Mouse (Mus musculus) common myeloid progenitor, adult 5-6 weeks (primary cell): Measurements from ENCODE around the gene Tpsg1. TPM values are rescaled to one million over a fixed set of nuclear protein-coding genes. Genes with fewer than 3 reads are reported as not detected.

Source experiments
- ATAC-seq: replicated peaks from 2 replicates; pipeline ENCODE4 v1.8.0; 2016; ENCODE audit warnings: low read depth, mild to moderate bottlenecking, moderate TSS enrichment, inconsistent platforms; ENCODE audit not compliant: poor library complexity, severe bottlenecking
- total RNA-seq: library from RNA; stranded (forward); fragments of 200-1000, 187-1606 nt; gene quantifications from 2 replicates; pipeline ENCODE4 v1.2.3, GENCODE M21; 2017

Tpsg1 gene
- total RNA-seq, result not detected in 2 replicates

DNA sequence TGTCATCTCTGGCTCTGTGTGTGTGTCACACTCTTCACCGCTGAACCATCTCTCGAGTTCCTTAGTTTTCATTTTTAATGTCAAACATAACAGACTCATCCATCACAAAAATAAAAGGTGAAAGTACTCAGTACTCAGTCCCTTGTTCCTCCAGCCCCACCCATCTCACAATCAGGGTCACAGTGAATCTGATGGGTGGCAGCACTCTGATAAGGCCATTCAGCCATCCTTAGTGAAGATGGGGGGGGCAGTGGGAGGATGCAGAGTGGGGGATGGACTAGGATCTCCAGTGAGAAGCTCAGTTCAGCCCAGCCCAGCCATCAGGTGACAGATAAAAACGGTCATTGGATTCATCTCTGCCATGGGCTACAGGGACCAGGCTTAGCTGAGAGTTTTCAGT, at the start of gene Tpsg1:
TSS of gene Tpsg1 (plus strand) at position 301 of the 400 bp plus-strand sequence.
- no peak for ATAC-seq

DNA sequence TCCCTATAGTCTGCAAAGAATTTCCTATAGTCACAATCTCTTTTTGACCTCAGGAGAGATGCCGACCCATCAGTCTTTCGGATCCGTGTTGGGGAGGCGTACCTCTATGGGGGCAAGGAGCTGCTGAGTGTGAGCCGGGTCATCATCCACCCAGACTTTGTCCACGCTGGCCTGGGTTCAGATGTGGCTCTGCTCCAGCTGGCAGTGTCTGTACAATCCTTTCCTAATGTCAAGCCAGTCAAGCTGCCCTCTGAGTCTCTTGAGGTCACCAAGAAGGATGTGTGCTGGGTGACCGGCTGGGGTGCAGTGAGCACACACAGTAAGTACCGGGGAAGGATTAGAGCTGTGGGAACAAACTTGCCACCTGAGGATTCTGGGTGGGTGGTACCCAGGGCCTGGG, 48.3 kb upstream of the Tpsg1 start:
- ATAC-seq, result no peak

- no peak for ATAC-seq
Measured at GRCm38 (mm10) chr17:25322930-25323329, 46.1 kb upstream of the Tpsg1 start.

- ATAC-seq, result peak; percentile 83
Measured at GRCm38 (mm10) chr17:25332321-25332720, 36.8 kb upstream of the Tpsg1 start.

GRCm38 (mm10) chr17:25333943-25334342, 35.1 kb upstream of the Tpsg1 start:
- ATAC-seq, result peak; percentile 62; the same call in 1 of the 2 replicates

GRCm38 (mm10) chr17:25338218-25338617, 30.9 kb upstream of the Tpsg1 start:
- ATAC-seq, result no peak

DNA sequence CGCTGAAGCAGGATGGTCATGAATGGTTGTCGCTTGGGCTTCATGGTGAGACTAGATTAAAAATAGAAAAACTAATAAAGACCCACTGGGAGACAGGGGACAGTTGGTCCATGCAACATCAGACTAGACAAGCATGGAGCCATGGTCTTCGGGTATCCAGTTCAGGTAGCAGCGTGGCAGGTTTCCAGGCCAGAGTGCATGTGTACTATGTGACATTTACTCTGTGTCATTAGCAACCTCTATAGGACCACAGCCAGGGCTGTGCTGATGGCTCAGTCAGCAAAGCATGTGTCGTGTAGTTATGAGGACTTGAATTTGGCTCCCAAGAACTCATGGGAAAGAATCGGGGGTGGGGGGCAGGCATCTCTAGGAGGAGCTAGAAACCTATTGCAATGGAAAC, 29.1 kb upstream of the Tpsg1 start:
- no peak for ATAC-seq

DNA sequence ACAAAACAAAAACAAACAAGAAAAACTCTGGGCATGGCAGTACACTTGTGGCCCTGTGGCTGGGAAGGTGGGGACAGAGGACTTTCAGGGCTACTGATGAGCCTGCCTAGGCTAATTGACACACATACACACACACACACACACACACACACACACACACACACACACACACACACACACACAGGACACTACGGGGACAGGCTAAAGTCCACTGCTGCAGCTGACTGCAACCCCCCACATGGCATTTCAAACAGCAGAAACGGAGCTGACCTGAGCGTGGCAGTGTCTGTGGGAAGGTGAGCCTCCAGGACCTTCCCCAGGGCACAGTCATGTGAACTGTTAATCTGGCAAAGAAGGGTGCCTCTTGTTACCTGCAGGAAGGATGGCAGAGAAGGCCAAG, 27.6 kb upstream of the Tpsg1 start:
- ATAC-seq, result no peak

- ATAC-seq, result no peak
Measured at GRCm38 (mm10) chr17:25345462-25345861, 23.6 kb upstream of the Tpsg1 start, which contains the start of gene Tpsab1. Gene Tpsab1 (minus strand): TSS chr17:25345562.

DNA sequence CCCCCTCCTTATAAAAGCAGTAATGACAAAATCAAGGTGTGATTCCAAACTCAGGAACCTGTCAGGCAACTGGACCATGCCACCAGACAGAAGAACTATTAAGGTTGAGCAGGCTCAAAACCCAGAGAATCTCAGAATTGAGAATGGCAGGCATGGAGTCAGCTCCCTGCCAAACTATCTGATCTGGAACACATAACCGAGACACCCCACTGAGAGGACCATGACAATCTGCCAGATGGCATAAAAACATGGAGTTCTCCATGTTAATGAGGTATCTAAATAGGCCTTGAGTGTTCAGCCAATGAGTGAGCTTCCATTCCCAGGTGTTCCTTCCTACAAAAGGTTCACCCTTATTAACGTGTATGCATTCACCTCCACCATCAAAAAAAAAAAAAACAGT, 7.8 kb upstream of the Tpsg1 start:
- no peak for ATAC-seq

DNA sequence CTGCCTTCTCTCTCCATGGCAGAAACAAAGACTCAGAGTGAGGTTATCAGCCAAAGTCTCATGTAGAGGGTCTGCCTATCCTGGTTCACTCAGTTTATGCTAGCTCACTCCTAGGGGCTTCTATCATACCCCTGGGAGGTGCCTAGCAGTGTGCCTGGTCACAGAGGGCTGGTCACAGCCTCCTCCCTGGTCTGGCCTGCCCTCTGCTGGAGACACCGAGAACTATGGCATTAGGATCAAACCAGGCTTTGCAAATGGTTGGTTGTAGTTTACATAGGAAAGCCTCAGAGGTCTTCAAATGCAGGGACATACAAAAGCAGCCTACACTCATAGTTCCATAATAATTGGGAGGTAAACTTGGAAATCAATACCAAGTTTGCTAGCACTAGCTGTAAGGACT, 5.3 kb upstream of the Tpsg1 start:
- peak; percentile 82 for ATAC-seq

- no peak for ATAC-seq
Measured at GRCm38 (mm10) chr17:25366005-25366404, 3.1 kb upstream of the Tpsg1 start, which contains the start of gene Tpsb2. Gene Tpsb2 (plus strand): TSS chr17:25366305.

- ATAC-seq, result no peak
Measured at GRCm38 (mm10) chr17:25372491-25372890, 3.4 kb downstream of the Tpsg1 start.

- ATAC-seq, result no peak
Measured at GRCm38 (mm10) chr17:25374011-25374410, 4.9 kb downstream of the Tpsg1 start.

DNA sequence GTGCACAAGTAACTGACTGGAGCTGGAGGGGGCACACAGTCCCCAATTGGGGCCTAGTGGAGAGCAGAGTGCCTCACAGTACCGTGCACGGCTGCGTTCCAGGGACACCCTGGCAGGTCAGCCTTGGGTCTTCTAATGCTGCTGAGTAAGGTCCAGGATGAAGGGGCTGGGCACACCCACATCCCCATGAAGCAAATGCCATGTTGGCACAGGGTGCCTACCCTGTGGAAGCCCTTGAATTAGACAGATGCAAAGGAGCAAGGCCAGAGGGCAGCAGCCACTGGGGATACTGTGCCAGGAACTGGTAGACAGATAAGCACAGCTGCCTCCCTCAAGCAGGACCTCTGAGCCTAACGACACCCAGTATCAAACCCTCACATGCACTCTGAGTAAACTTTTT, 25.5 kb downstream of the Tpsg1 start:
- no peak for ATAC-seq

DNA sequence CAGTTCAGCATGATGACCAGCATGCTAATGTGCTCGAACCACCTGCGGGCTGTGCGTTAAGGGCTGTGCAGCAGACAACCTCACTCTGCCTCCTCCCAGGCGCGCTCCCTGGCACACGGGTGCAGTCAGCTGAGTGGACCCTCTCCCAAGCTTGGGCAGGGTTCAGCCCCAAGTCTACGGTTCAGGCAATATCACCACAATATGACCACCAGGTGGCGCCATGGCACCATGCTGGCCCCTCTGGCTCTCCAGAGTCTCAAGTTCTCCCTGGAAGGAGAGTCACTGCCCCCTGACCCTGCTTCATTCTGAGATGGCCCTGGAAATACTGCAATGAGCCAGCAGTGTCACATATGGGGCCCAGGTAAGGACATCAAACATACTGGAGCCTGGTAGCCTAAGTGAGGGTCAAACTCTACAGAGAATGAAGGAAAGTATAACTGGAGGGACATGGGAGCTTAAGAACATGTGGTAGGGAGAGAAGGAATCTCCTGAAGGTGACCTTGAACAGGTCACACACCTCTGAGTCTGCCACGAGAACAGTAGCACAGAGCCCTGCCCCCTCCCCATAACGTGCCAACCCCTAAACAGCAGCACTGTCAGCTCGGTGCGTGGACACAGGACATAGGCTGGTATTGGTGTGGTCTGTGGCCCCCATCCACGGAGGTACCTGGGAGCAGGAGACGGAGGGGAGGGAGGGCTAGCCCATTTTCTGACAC, 28.9 kb downstream of the Tpsg1 start:
- peak; percentile 67 for ATAC-seq

- no peak for ATAC-seq
Measured at GRCm38 (mm10) chr17:25398520-25398838, 29.4 kb downstream of the Tpsg1 start.

GRCm38 (mm10) chr17:25400443-25400842, 31.4 kb downstream of the Tpsg1 start:
- peak; percentile 46; the same call in 1 of the 2 replicates for ATAC-seq

DNA sequence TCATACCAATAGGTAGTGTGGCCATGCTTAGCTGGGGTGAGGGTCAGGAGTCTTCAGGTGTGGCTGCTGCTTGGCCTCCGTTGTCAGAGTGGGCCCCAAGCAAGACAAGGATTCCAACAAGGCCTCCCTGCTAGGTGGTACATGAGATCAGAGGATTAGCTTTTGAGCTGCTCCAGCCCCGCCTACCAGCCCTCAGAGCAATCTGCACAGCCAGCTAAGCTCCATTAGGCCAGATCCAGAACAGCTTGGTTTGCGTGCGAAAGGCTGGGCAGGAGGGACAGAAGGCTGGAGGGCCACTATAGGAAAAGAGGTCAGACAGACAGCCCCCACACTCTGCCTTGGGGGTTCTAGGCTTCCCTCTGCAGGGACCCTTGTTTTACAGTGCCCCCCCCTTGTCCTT, 32.4 kb downstream of the Tpsg1 start:
- ATAC-seq, result no peak

DNA sequence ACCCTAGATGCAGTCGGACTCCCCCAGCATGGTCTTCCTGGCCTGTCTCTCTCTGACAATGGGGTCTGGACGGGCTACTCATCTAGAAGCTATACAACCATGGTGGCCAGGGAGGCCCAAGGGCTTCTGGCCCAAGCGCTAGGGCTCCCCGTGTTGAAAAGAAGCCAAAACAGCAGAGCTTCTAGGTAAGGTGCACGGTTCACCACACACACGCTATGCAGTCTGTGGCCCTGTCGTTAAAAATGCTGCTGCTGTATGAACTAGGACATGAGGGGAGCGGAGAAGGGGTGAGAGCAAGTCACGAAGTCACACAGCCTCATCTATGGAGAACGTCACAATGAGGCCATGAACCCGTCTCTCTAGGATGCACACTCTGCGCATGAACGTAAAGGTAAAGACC, 33.2 kb downstream of the Tpsg1 start:
- ATAC-seq, result no peak

- ATAC-seq, result no peak
Measured at GRCm38 (mm10) chr17:25404190-25404589, 35.1 kb downstream of the Tpsg1 start.

GRCm38 (mm10) chr17:25405224-25405895, 36.3 kb downstream of the Tpsg1 start:
- ATAC-seq, result no peak
